9 mouse cellular contexts compared by ENCODE assay signal in the genomic region with DNA sequence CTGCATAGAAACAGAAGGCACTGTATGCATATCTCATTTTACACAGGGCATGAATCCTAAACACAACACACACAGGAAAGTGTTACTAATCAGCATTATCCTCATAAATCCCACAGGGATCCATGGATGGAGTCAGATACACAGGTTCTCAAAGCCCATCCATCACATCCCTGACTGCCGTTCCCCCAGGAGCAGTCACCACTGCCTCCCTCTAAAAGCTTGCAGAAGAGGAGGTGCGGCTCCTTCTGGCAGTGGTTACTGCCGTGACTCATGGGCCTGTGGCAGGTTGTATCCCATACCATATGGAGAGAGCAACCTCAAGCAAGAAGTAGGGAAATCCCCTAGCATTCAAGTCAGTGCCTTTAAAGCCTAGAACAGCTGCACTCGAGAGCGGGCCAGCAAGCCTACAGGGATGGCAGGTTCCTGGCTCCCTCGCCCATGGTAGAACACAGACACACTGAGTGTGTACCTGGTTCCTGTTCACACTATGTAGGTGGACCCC. TPM values are rescaled to one million over a fixed set of nuclear protein-coding genes. Genes with fewer than 3 reads are reported as not detected.
DNase-seq lines count a peak whose midpoint lies in the region; ATAC-seq lines count a peak whose summit lies in the region.
"Had no signal": no experiment of that assay in that cellular context is flagged by ENCODE, and none has a peak within 500 bp of the region (broad histone marks: within the 10 kb centered on the region; RNA-seq: fewer than 3 reads in every experiment).

No protein-coding gene starts in this region.

- 71% methylated on average over 6 of the region's 6 CpGs for WGBS in midbrain, embryonic 11.5 days
- WGBS in midbrain, embryonic 10.5 days: 77% methylated on average over 6 of the region's 6 CpGs
- 18% methylated on average over 6 of the region's 6 CpGs for WGBS in large intestine, adult 2 months
- WGBS in stomach, embryonic 14.5 days: 36% methylated on average over 6 of the region's 6 CpGs

- H3K36me3 ChIP-seq in midbrain, embryonic 11.5 days (ENCODE audit: control insufficient read depth, insufficient read depth, low read length): no peaks in the 10 kb centered on the region
- no peaks in the 10 kb centered on the region for H3K36me3 ChIP-seq in midbrain, embryonic 10.5 days
- H3K36me3 ChIP-seq in stomach, embryonic 14.5 days (ENCODE audit: control insufficient read depth, insufficient read depth, low read length): no peaks in the 10 kb centered on the region
- H3K36me3 ChIP-seq: heart, embryonic 15.5 days had no signal

- intact Hi-C loops in gastrocnemius, postnatal 14 days (cut with DNase I; ENCODE audit: low total_unique reads): no loop called here

- H3K9ac ChIP-seq in midbrain, embryonic 11.5 days (ENCODE audit: low read length): no peak overlapping the region
- H3K9ac ChIP-seq in stomach, embryonic 14.5 days (replicated peaks; ENCODE audit: low read depth, low read length): no peak overlapping the region
- H3K9ac ChIP-seq: heart, embryonic 15.5 days had no signal

- H3K27ac ChIP-seq in midbrain, embryonic 11.5 days (ENCODE audit: low read depth, low read length): no peak overlapping the region
- no peak overlapping the region for H3K27ac ChIP-seq in midbrain, embryonic 10.5 days (replicated peaks)
- no peak overlapping the region for H3K27ac ChIP-seq in stomach, embryonic 14.5 days (ENCODE audit: low read length)
- H3K27ac ChIP-seq: heart, embryonic 15.5 days had no signal

- ATAC-seq in midbrain, embryonic 11.5 days (ENCODE audit: low FRiP score): no peak
- ATAC-seq in stomach, embryonic 14.5 days (ENCODE audit: insufficient number of reproducible peaks, insufficient read depth, low FRiP score, low read depth): peak; percentile 59; the same call in 1 of the 2 replicates

- no peaks in the 10 kb centered on the region for H3K27me3 ChIP-seq in midbrain, embryonic 11.5 days (ENCODE audit: control insufficient read depth, insufficient read depth, low read length)
- H3K27me3 ChIP-seq in midbrain, embryonic 10.5 days (ENCODE audit: low read depth, poor library complexity, severe bottlenecking): no peaks in the 10 kb centered on the region
- H3K27me3 ChIP-seq in stomach, embryonic 14.5 days (ENCODE audit: control insufficient read depth, insufficient read depth, low read length): no peaks in the 10 kb centered on the region
- H3K27me3 ChIP-seq: heart, embryonic 15.5 days had no signal

- 0 out of 2 replicates have a peak, but pooled peaks cover 2% of the 10 kb centered on the region for H3K4me1 ChIP-seq in midbrain, embryonic 11.5 days (ENCODE audit: control insufficient read depth, insufficient read depth, low read length)
- H3K4me1 ChIP-seq in midbrain, embryonic 10.5 days: peaks cover 26% of the 10 kb centered on the region
- 0 out of 2 replicates have a peak, but pooled peaks cover 6% of the 10 kb centered on the region for H3K4me1 ChIP-seq in stomach, embryonic 14.5 days (ENCODE audit: control insufficient read depth, insufficient read depth, low read length)

- peak; percentile 53 for DNase-seq in midbrain, embryonic 11.5 days (ENCODE audit: low spot score, missing footprints)
- no peak for DNase-seq in midbrain, embryonic 10.5 days (ENCODE audit: low spot score)
- DNase-seq in embryo, embryonic 11 days: peak; percentile 35
- DNase-seq in large intestine, adult 2 months (ENCODE audit: low read depth, low spot score): peak; percentile 44
- no peak for DNase-seq in gastrocnemius, postnatal 25 days
- DNase-seq in gastrocnemius, postnatal 14 days: no peak
- DNase-seq in lung, postnatal 36 days: no peak

- no peak overlapping the region for H3K4me3 ChIP-seq in midbrain, embryonic 11.5 days (ENCODE audit: low read depth, low read length)
- H3K4me3 ChIP-seq in midbrain, embryonic 10.5 days: no peak overlapping the region
- no peak overlapping the region for H3K4me3 ChIP-seq in stomach, embryonic 14.5 days (ENCODE audit: low read depth, low read length)
- H3K4me3 ChIP-seq: heart, embryonic 15.5 days had no signal

- H3K9me3 ChIP-seq in midbrain, embryonic 11.5 days (ENCODE audit: control insufficient read depth, low read length): no peaks in the 10 kb centered on the region
- H3K9me3 ChIP-seq in midbrain, embryonic 10.5 days (replicated peaks): no peaks in the 10 kb centered on the region
- no peaks in the 10 kb centered on the region for H3K9me3 ChIP-seq in stomach, embryonic 14.5 days (ENCODE audit: control insufficient read depth, low read depth, low read length)
- H3K9me3 ChIP-seq: heart, embryonic 15.5 days had no signal

- H3K4me2 ChIP-seq in midbrain, embryonic 11.5 days: no peak overlapping the region
- no peak overlapping the region for H3K4me2 ChIP-seq in stomach, embryonic 14.5 days (replicated peaks; ENCODE audit: low read depth, low read length)
- H3K4me2 ChIP-seq: heart, embryonic 15.5 days had no signal

RNA-seq across cellular contexts. Expression of gene Prkar2b, which starts 45.8 kb away (rescaled TPM):
- 73.7 and 83.0 TPM in 2 replicates for polyA plus RNA-seq in midbrain, embryonic 11.5 days (2014; fragmentation: Nextera tagmentation; extraction: Ambion mirVana)
- 36.6 and 40.0 TPM in 2 replicates for polyA plus RNA-seq in midbrain, embryonic 10.5 days (2016; fragmentation: Nextera tagmentation; extraction: Ambion mirVana)
- polyA plus RNA-seq in large intestine, adult 2 months (2012; rRNA removed): 1.3 and 1.7 TPM in 2 replicates
- polyA plus RNA-seq in stomach, embryonic 14.5 days (2014; fragmentation: Nextera tagmentation; extraction: Ambion mirVana): 34.0 and 38.7 TPM in 2 replicates
- 10 to 100 TPM in 1 of 2 experiments, under 1 TPM in 1; 1.00 to 12.7 TPM for total RNA-seq in gastrocnemius, postnatal 25 days (2021)
- 1 to 10 TPM; 2.0 to 3.1 TPM for total RNA-seq in gastrocnemius, postnatal 14 days (2021)

Comparison
In these comparisons a context has a peak if more than half of its experiments do, and no peak if none do; other contexts are left out.
1. DNase-seq: peak in midbrain, embryonic 11.5 days (single experiment), embryo, embryonic 11 days (single experiment) and large intestine, adult 2 months (single experiment); none in midbrain, embryonic 10.5 days (single experiment), gastrocnemius, postnatal 25 days (single experiment), gastrocnemius, postnatal 14 days (single experiment) and lung, postnatal 36 days (single experiment).
2. RNA of gene Prkar2b, which starts 45.8 kb away (polyA plus RNA-seq): 73.7 to 83.0 TPM in midbrain, embryonic 11.5 days, 36.6 to 40.0 TPM in midbrain, embryonic 10.5 days and 34.0 to 38.7 TPM in stomach, embryonic 14.5 days; 1.3 to 1.7 TPM in large intestine, adult 2 months; every median in the first group is over 10 times any median in the second.